Mouse (Mus musculus) hematopoietic stem cell, adult 5-6 weeks (primary cell): ENCODE results near the gene Msi1. TPM values are rescaled to one million over a fixed set of nuclear protein-coding genes. Genes with fewer than 3 reads are reported as not detected.
A peak's percentile ranks its signal among the peaks of the same experiment; 100 is the strongest.

Experiments
- ATAC-seq, 2 experiments: fragments of 125-278 bp in 1 of 2; replicated peaks in 1 of 2; 2 replicates each; pipeline ENCODE4 v1.8.0; 2016 to 2017; ENCODE audit warnings: inconsistent platforms in 2 of 2, mild to moderate bottlenecking in 2 of 2, moderate number of reproducible peaks in 2 of 2, low read depth in 1 of 2, moderate TSS enrichment in 1 of 2; ENCODE audit not compliant: low FRiP score in 2 of 2, poor library complexity in 2 of 2, severe bottlenecking in 2 of 2, insufficient read depth in 1 of 2, low TSS enrichment in 1 of 2
- total RNA-seq: library from RNA; stranded (forward); fragments of 172-1452, 232-1000 nt; gene quantifications from 2 replicates; pipeline ENCODE4 v1.2.3, GENCODE M21; 2017

The Msi1 gene
- total RNA-seq, result not detected in 2 replicates

DNA sequence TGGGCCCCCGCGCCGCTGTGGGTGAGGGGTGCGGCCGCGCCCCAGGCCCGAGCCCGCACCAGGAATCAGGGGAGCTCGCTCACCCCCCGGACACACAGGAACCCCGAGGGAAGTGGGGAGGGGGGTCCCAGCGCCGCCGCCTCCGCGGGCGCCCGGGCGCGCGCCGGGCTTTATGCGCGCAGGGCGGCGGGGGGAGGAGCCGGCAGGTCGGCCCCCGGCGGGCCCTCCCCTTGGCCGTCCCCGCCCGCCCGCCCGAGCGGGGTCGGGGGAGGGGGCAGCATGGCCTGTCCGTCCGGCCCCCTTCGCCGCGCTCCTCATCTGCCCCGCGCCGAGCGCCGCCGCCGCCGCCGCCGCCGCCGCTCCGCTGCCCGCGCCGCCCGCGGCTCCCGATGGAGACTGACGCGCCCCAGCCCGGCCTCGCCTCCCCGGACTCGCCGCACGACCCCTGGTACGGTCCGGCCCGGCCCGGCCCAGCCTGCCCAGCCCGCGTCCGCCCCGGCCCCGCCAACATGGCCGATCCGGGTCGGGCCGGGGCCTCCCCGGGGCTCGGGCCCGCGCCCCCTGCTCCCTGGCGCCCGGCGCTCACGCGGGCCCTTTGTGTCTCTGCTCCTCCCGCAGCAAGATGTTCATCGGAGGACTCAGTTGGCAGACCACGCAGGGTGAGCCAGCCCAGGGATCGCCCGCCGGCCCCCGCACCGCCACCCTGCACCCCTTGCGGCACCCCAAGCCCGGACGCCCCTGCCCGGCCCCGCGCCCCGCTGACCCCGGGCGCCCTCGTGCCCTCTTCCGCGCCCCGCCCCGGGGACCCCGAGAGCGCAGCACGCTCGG, at the start of gene Msi1:
TSS of gene Msi1 (plus strand) at position 241 of the 828 bp plus-strand sequence.
- no peak for ATAC-seq

DNA sequence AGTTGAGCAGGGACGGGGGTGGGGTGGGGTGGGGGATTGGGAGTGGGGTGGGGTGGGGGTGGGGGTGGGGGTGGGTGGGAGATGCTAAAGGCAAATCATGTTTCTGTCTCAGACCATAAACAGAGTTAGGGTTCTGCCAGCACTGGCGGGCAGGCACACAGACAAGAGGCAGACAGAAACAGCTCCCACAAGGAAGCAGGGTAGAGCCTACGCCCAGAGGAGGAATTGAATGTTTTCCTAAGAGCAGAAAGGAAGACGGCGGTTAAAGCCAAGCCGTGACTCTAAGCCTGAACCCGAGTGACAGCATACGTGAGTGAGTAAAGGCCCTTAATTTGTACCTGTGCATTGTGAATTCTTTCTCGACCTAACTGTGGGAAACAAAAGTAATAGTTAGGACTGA, 37.5 kb upstream of the Msi1 start:
- no peak for ATAC-seq

DNA sequence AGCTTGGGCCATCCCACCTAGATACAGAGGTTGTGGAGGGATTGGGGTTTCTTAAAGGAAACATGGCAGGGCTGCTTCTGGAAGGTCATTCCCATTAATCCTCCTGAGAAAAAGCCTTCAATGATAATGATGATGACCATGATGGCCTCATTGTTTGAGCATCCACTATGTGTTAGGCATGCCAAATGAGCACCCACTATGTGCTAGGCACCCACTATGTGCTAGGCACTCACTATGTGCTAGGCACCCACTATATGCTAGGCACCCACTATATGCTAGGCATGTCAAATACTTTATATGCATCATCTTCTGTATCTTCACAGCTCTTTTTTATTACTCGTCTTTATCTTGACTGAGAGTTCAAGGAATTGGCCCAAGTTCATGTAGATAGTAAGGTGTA, 36.4 kb upstream of the Msi1 start:
- no peak for ATAC-seq

DNA sequence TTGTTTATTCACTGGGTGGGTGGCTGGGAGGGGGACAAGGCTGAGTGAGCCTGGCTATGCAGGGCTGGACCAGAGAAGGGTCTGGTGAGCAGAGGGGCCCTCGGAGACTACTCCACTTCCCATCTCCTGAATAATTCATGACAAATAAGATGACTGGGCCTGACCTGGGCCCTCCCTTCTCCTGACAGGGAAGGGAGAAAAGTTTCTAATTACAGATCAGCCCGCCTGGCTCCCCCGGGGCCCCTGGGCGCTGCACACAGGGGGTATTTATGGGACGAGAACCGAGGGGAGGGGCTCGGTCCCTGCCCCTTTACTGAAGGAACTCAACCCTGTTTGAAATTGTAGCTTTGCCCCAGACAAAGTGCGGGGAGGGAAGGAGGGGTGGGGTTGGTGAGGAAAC, 35.2 kb upstream of the Msi1 start:
- no peak for ATAC-seq

DNA sequence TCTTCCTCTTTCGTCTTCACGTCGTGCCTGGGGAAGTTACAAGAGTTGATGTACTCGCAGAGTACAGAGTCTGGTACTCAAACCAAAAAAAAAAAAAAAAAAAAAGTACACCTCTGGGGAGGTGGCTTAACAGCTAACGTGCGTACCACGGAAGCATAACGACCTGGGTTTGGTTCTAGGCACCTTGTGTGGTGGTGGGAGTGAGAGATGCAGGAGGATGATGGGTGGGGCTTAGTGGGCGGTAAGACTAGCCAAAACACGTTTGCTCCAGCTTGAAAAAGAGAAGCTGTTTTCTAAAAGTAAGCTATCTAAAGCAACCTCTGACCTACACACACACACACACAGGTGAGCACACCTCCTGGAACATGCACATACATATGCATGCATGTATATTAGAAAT, 34.6 kb upstream of the Msi1 start:
- ATAC-seq, result no peak

DNA sequence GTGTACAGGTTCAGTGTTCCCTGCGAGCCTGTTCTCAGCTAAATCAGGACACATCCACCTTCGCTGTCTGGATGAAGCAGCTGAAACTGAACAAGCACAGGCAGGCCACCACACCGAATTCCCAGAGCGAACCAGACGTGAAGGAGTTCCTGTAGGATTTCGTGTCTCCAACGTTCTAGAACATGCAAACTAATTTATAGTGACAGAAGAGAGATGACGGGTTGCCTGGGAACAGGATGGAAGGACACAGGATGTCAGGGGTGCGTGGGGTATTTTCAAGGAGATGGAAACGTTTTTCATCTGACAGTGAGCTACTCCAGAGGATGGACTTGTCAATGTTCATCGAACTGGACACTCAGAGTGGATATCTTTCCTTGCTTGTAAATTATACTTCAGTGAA, 32.7 kb upstream of the Msi1 start:
- no peak for ATAC-seq

DNA sequence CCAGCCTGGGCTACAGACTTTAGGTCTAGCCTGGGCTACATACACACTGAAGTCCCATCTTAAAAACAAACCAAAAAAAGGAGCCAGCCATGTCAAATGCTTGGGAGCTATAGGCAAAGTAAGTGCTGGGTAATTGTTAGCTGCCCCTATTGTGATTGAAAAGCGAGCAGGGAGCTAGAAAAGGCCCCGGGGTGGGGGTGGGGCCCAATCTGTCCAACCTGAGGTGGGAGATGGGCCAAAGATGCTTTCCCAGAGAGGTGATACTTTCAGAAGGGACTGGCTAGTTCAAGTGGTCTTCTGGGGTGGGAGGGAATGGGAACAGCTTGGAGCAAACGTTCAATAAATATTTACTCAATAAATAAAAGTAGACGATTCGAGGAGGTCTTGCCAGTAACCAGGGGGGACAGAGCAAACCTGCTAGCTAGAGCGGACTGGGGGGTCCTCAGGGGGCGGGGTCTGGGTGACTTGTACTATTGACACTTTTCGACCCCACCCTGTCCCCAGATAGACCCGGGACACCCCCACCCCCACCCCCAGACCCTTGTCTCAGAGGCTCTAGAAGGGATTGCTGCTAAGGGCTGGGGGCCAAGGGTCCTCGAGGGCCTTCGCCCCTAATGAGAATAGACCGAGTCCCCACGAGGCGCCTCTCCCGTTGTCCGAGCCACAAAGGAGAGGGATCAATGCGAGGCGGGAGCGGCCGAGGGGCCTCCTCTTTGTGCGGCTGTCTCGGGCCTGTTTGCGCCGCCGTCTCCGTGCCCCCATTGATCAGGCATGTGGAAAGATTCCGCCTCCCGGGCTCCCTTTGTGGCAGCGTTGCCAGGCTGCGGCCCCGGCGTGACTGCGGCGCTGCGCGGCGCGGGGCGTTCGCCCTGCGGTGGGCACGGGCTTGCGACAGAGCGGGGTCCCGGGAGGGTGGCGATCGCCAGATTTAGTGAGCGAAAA, 31.3 kb upstream of the Msi1 start:
- ATAC-seq, result peak in 1 of 2 experiments; percentile 49; a peak in 2 of 4 replicates

DNA sequence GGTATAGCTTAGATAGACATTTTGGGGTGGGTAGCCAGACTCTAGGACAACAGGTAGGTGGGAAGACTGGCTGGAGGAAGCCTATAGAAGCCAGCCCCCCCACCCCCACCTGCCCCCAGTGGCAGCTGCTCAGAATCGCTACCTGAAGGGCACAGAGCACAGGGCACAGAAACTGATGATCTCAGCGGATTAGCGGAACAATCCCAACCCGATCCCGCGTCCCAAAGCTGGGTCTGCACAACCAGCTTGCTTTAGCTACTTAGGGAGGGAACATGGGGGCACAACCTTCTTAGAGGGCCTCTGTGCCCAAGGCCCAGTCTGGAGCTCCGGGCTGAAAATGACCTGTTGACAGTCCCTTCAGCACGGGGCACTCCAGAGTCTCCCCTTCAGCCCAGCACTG, 27.3 kb upstream of the Msi1 start:
- no peak for ATAC-seq

DNA sequence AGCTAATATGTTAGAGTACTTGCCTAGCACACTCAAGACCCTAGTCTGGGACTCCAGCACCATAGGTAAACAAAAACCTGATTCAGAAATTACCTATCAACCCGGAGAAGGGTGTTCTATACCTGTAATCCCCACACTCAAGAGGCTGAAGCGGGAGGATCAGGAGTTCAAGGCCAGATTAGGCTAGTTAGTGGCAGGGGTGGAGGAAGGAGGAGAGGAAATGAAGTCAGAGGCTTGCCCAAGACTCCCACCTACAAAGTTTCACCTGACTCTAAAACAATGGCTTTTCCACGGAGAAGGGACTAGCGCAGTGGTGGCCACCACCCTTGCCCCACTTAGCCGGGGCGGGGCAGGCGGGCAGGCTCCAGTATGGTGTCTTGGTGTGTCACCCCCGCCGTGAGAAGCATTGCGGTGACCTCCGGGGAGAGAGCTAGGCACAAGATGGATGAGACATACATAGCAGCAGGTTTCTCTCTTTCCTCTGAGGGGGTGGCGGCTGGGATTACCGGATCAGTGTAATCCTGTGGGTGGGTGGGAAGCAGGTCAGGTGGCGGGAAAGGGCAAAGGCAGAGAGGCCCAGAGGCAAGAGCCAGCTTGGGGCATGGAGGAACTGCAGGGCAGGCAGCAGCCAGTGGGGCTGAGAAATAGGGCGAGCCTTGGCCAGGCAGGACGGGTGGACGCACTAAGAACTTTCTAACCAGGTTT, 25.8 kb upstream of the Msi1 start:
- no peak for ATAC-seq

DNA sequence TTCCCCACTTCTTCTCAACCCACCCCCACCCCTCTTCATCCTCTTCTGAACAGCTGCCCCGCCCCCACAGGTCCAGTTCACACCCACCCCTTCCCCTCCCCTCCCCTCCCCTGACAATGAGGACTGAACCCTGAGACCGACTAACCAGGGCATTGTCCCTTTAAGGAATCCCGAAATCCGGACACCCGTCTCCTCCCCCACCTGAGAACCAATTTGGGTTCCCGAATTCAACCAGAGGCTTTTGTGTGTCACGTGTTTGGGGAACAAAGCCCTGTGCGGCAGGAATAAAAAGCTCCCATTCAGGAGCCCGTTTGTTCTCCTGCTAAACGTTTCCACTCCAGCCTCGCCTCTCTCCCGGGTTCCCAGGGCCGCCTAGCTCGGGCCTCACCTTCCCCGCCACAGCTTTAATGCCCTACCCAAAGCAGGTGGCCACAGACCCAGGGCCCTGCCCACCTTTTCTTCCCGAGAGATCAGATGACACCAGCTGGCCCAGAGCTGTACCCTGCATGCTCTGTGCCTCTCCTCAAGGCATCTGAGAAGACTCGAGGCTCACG, 25.1 kb upstream of the Msi1 start:
- no peak for ATAC-seq

DNA sequence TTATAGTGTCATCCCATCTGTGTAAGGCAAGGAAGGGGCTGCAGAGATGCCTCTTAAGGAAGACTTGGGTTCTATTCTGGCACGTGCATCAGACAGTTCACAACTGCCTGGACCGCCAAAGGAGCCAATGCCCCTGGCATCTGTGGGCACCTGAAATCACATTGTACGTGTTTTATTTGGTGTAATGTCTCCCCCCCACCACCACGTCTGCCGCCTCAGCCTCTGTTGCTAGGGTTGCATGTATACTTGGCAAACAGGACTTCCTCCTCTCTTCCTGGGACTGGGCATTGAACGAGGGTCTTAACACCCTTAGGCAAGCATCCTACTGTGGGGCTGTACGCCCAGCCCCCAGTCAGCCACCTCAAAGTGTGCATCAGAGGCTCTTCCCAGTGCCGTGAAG, 24.2 kb upstream of the Msi1 start:
- no peak for ATAC-seq

DNA sequence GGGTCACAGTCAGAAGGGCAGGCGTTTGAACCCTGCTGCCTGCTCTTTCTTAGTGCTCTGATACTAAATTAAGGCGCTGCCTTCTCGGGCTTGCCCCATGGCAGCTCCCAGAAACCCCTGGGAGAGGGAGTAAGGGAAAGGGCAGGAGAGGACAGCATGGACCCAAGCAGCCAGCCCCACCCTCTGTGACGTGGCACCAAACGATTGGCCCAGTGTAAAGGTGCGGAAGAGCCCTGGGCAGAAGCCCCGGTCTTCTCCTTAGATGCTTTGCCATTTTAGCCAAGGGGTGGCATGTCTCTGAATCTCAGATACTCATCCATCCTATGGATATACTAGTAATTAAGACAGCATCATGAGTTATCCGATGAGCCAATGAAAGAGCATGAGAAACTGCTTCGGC, 21.3 kb upstream of the Msi1 start:
- ATAC-seq, result no peak

DNA sequence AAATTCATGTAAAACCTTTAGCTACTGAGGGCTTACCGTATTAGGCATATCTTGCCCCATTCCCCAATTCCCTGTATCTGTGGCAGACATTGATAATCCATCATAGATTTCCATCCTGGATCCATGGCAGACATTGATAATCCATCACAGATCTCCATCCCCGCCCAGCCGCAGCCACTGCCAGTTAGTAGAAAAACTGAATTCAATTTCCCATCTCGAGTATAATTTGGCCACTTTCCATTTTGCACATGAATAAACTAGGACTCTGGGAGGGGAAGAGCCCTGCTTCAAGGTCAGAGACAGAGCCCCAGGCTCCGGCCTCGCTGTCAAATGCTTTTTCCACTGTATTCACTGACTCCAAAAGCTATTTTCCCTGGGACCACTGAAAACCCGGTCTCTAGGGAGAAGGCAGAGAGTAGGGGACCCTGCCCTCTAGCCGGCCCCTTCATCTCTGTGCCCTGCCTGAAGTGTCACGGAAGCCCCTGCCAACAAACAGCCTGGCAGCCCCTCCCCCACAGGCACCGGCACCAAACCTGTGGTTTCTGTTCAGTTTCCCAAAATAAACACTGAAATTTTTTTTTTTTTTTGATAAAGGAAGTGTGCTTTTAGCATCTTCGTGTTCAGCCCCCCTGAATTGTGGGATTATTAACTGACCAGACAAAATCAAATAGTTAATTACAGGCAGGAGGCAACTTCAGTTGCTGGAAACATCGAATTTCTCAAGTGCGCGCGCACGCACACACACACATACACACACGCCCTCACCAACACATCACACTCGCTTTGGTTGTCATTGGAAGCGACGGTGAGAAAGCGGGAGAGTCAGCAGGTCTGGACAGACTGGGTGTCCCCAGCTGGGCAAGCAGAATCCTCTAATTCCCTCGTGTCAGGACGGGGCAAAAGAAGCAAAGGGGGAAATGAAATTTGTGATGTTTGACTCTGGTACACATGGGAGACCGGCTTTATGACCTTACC, 14.0 kb upstream of the Msi1 start:
- ATAC-seq, result peak in 1 of 2 experiments; percentile 32; a peak in 2 of 4 replicates

DNA sequence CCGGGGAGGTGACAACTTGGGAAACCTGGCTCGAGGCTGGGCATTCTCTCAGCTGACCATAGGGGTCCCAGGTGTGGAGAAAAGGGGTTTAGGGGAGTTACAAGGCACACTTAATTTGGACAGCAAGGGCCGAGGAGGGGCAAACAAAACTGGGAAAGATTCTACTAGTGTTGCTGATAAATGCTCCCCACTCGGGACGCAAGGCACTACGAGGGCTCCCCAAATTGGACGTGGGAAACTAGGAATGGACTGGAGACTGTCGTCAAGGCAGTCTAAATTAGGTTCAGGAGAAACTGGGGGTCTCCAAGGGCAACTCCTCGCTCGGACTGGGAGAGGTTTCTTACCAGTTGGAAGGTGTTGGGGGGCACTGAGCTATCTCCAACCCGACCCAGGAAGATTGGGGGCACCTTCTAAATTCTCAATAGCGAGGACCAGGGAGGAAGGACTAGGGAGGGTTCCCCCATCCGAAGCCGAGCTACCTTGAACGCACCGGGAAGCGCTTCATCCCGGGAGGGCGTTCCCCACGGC, 504 bp upstream of the Msi1 start:
- ATAC-seq, result no peak

DNA sequence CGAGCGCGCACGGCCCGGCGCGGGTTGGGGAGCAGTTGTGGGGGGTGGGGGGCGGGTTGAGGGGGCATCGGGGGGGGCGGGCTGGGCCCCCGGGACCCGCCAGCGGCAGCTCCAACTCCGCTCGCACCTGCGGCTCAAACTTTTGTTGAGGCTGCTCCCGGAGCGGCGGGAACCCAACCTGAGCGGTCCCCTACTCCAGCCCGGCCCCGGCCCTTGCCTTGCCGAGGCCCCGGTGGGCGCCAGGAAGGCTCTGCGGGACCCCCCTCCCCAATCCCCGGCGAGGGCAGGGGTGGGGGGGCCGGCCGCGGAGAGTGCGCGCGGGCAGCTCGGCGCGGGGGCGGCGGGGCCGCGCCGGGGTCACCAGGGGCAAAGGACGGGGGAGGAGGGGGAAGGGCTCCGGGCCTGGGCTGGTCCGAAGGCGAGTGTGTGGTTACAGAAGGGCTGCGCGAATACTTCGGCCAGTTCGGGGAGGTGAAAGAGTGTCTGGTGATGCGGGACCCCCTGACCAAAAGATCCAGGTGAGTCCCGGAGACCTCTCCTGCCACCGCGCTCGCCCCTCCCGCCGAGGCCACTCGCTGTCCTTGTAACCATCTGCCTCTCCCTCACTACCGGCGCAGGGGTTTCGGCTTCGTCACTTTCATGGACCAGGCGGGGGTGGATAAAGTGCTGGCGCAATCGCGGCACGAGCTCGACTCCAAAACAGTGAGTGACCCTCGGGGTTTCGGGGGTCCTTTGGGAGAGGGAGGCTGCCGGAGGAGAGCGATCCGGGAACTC, 975 bp downstream of the Msi1 start:
- no peak for ATAC-seq
